Comparison of ENCODE assay signal across 12 mouse cellular contexts in the genomic region with DNA sequence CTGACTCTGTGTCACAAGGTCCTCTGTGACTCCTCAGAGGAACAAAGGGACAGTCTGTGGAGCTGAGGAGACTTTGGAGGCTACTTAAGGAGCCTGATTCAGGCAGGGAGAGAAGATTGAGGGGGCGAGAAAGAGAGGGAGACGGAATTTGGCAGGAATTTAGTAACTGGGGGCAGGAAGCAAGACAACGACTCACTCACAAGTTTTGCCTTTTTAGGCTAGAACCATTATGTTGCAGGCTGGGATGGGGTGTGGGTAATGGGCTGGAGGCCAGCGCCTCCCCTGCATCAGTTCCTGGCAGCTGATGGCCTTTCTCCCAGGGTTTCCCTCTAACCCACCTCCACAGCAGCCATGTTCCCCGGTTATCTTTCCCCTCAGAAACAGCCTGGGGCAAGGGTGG. TPM values are rescaled to one million over a fixed set of nuclear protein-coding genes. Genes with fewer than 3 reads are reported as not detected.
DNase-seq lines count a peak whose midpoint lies in the region.
"Had no signal": no experiment of that assay in that cellular context is flagged by ENCODE, and none has a peak within 500 bp of the region (broad histone marks: within the 10 kb centered on the region; RNA-seq: fewer than 3 reads in every experiment).

No protein-coding gene starts in this region.

- H3K9me3 ChIP-seq in embryonic facial prominence, embryonic 10.5 days, result no peaks in the 10 kb centered on the region
- H3K9me3 ChIP-seq: limb, embryonic 12.5 days had no signal

- 0 out of 2 replicates have a peak overlapping the region, but pooled peaks have one; percentile 11 for H3K27ac ChIP-seq in embryonic facial prominence, embryonic 10.5 days (replicated peaks)
- H3K27ac ChIP-seq: limb, embryonic 12.5 days had no signal

- no peaks in the 10 kb centered on the region for H3K36me3 ChIP-seq in embryonic facial prominence, embryonic 10.5 days (replicated peaks)
- H3K36me3 ChIP-seq: limb, embryonic 12.5 days had no signal

- peaks cover 4% of the 10 kb centered on the region; the same call in 1 of the 2 replicates for H3K27me3 ChIP-seq in embryonic facial prominence, embryonic 10.5 days (replicated peaks; ENCODE audit: low read depth, poor library complexity, severe bottlenecking)
- H3K27me3 ChIP-seq: limb, embryonic 12.5 days had no signal

- WGBS in embryonic facial prominence, embryonic 10.5 days, result 80% methylated on average over 5 of the region's 5 CpGs

- H3K4me3 ChIP-seq in embryonic facial prominence, embryonic 10.5 days, result no peak overlapping the region
- H3K4me3 ChIP-seq: limb, embryonic 12.5 days had no signal

- peaks cover 9% of the 10 kb centered on the region; the same call in 1 of the 2 replicates for H3K4me1 ChIP-seq in embryonic facial prominence, embryonic 10.5 days

- DNase-seq in layer of hippocampus, adult 11-12 months (ENCODE audit: low spot score), result peak; percentile 64
- DNase-seq in layer of hippocampus, adult 9-10 months (ENCODE audit: low spot score), result no peak
- DNase-seq in embryonic facial prominence, embryonic 10.5 days (ENCODE audit: low spot score), result no peak
- DNase-seq in layer of hippocampus, adult 8-10 months (ENCODE audit: low spot score in 2 of 2), result peak; percentile 56 to 62
- DNase-seq in right cerebral cortex, postnatal 25 days, result peak; percentile 79
- no peak for DNase-seq in yolk sac, embryonic 10.5 days (ENCODE audit: low spot score)
- DNase-seq in embryo, embryonic 10 days (ENCODE audit: low spot score), result no peak
- DNase-seq: cerebellum, postnatal 36 days; gastrocnemius, postnatal 25 days; lung, postnatal 36 days had no signal

RNA-seq across cellular contexts. Expression of a gene that starts 48.8 kb away (rescaled TPM):
- 62.7 and 70.3 TPM in 2 replicates for polyA plus RNA-seq in embryonic facial prominence, embryonic 10.5 days (2016; fragmentation: Nextera tagmentation; extraction: Ambion mirVana)
- 10 to 100 TPM; 46.5 to 50.9 (median 50.4) TPM for total RNA-seq in layer of hippocampus, adult 8-10 months (2022)
- total RNA-seq: monocyte, adult 5-6 weeks had no signal

Comparison
In these comparisons a context has a peak if more than half of its experiments do, and no peak if none do; other contexts are left out.
1. DNase-seq: peak in layer of hippocampus, adult 11-12 months (single experiment), layer of hippocampus, adult 8-10 months (2 of 2) and right cerebral cortex, postnatal 25 days (single experiment); none in layer of hippocampus, adult 9-10 months (single experiment), embryonic facial prominence, embryonic 10.5 days (single experiment), yolk sac, embryonic 10.5 days (single experiment) and embryo, embryonic 10 days (single experiment).